Mouse (Mus musculus): Measurements from ENCODE around the gene C130026I21Rik. TPM values are rescaled to one million over a fixed set of nuclear protein-coding genes. Genes with fewer than 3 reads are reported as not detected.

Gene C130026I21Rik
- total RNA-seq, 2 experiments from 2014 or later = not detected

DNA sequence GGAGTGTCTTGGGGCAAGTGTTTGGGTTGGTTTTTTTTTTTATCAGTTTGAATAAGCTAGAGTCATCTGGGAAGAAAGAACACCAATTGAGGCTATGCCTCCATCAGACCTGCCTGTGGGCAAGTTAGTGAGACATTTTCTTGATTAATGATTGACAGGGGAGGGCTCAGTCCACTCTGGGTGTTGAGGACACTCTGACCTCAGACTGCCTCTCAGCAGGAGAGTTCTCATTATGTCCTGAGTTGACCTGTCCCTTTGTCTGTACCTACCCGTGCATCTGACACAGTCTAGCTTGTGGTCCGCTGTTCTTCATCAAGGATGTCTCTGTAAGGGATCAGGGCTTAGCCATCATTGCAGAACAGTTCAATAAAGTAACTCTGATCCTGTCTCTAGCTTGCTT is 323.0 kb downstream of the C130026I21Rik start:
- intact Hi-C loops (cut with DNase I) = no loop called here
- no peak for DNase-seq

DNA sequence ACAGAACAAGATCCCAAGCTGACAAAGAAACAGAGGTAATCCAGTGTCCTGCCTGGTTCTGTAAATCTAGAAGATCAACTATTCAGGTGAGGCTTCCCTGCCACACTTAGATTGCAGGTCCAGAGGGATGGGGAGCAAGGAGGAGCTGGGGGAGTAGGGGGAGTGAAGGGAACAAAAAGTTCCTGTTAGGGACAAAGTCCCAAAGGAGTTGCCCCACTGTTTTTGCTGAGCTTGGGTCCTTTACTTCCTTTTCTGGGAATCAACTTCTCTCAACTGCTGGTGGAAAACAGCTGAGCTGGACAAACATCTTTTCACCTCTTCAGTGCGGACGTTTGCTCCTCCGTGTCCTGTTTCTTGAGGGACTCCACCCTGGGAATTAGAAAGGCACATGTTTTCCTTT is 324.4 kb downstream of the C130026I21Rik start:
- DNase-seq = no peak
- intact Hi-C loops (cut with DNase I) = no loop called here

DNA sequence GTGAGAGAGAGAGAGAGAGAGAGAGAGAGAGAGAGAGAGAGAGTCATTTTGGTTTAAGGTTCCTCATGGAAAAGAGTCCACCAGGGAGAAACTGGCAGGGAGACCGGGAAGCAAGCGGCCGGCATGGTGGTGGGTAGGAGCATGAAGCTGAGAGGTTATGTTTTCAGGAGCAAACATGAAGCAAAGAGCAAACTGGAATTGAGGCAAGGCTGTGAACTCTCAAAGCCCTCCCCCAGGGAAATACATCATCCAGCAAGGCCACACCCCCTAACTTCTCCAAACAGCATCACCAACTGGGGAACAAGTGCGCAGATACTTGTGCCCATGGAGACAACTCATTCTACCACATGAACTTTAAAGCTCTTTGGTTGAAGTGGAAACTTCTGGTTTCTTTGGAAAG is 326.8 kb downstream of the C130026I21Rik start:
- no peak for DNase-seq
- intact Hi-C loops (cut with DNase I) = no loop called here

Small RNAs within 50 kb of the gene (microRNA-seq; reads per million reads assigned to microRNA genes)
- gene Gm27907 = 0 reads per million in 2 experiments

Other genes with a start within 250 kb of the C130026I21Rik start
- not detected for gene Gm10553, start 170.4 kb downstream of the C130026I21Rik start, total RNA-seq (2021)
- not detected for gene A530032D15Rik, start 160.7 kb downstream of the C130026I21Rik start, total RNA-seq (2021)

Data from gastrocnemius, postnatal 36 days (tissue).